Mouse (Mus musculus): ENCODE data around the gene D11Wsu47e.

D11Wsu47e gene

GRCm38 (mm10) chr11:113666648-113667047 is 17.6 kb upstream of the D11Wsu47e start:
- DNase-seq (ENCODE audit: low spot score) = no peak

- no peak for DNase-seq (ENCODE audit: low spot score)
Observed at GRCm38 (mm10) chr11:113667122-113667521, 17.1 kb upstream of the D11Wsu47e start.

- DNase-seq (ENCODE audit: low spot score) = no peak
Observed at GRCm38 (mm10) chr11:113667704-113668103, 16.5 kb upstream of the D11Wsu47e start.

GRCm38 (mm10) chr11:113668857-113669256 is 15.4 kb upstream of the D11Wsu47e start:
- DNase-seq (ENCODE audit: low spot score) = no peak

GRCm38 (mm10) chr11:113669711-113670110 is 14.5 kb upstream of the D11Wsu47e start:
- DNase-seq (ENCODE audit: low spot score) = no peak

- no peak for DNase-seq (ENCODE audit: low spot score)
Observed at GRCm38 (mm10) chr11:113673614-113674013, 10.6 kb upstream of the D11Wsu47e start.

- DNase-seq (ENCODE audit: low spot score) = no peak
Observed at GRCm38 (mm10) chr11:113674595-113674994, 9.6 kb upstream of the D11Wsu47e start.

GRCm38 (mm10) chr11:113676847-113677246 is 7.4 kb upstream of the D11Wsu47e start:
- no peak for DNase-seq (ENCODE audit: low spot score)

- no peak for DNase-seq (ENCODE audit: low spot score)
Observed at GRCm38 (mm10) chr11:113677378-113677777, 6.8 kb upstream of the D11Wsu47e start.

GRCm38 (mm10) chr11:113678373-113678772 is 5.8 kb upstream of the D11Wsu47e start:
- DNase-seq (ENCODE audit: low spot score) = no peak

- DNase-seq (ENCODE audit: low spot score) = no peak
Observed at GRCm38 (mm10) chr11:113680954-113681353, 3.3 kb upstream of the D11Wsu47e start.

GRCm38 (mm10) chr11:113681979-113682378 is 2.2 kb upstream of the D11Wsu47e start:
- no peak for DNase-seq (ENCODE audit: low spot score)

- DNase-seq (ENCODE audit: low spot score) = no peak
Observed at GRCm38 (mm10) chr11:113682897-113683626, 1.1 kb upstream of the D11Wsu47e start.

- no peak for DNase-seq (ENCODE audit: low spot score)
Observed at GRCm38 (mm10) chr11:113683627-113683956, 620 bp upstream of the D11Wsu47e start.

GRCm38 (mm10) chr11:113684707-113685426 is 655 bp downstream of the D11Wsu47e start:
- DNase-seq (ENCODE audit: low spot score) = no peak

GRCm38 (mm10) chr11:113687031-113687430 is 2.8 kb downstream of the D11Wsu47e start:
- no peak for DNase-seq (ENCODE audit: low spot score)

- no peak for DNase-seq (ENCODE audit: low spot score)
Observed at GRCm38 (mm10) chr11:113690506-113690905, 6.3 kb downstream of the D11Wsu47e start.

GRCm38 (mm10) chr11:113691318-113691717 is 7.1 kb downstream of the D11Wsu47e start:
- DNase-seq (ENCODE audit: low spot score) = no peak

GRCm38 (mm10) chr11:113691851-113692250 is 7.6 kb downstream of the D11Wsu47e start:
- no peak for DNase-seq (ENCODE audit: low spot score)

GRCm38 (mm10) chr11:113697571-113697970 is 13.4 kb downstream of the D11Wsu47e start:
- no peak for DNase-seq (ENCODE audit: low spot score)

- no peak for DNase-seq (ENCODE audit: low spot score)
Observed at GRCm38 (mm10) chr11:113698013-113698545, 13.9 kb downstream of the D11Wsu47e start.

- DNase-seq (ENCODE audit: low spot score) = no peak
Observed at GRCm38 (mm10) chr11:113699643-113700042, 15.4 kb downstream of the D11Wsu47e start.

GRCm38 (mm10) chr11:113703758-113704157 is 19.5 kb downstream of the D11Wsu47e start:
- DNase-seq (ENCODE audit: low spot score) = no peak
